Mouse (Mus musculus) E14TG2a.4 (cell line): Measurements from ENCODE around the gene Hnrnpl.

Experiments
- H3K27me3 ChIP-seq: 2 replicates; pipeline ENCODE4 v1.6.1; 2014; ENCODE audit warnings: low read length, control low read depth; ENCODE audit not compliant: insufficient read depth
- H3K36me3 ChIP-seq: 2 replicates; pipeline ENCODE4 v1.6.1; 2014; ENCODE audit warnings: low read length, control low read depth; ENCODE audit not compliant: insufficient read depth
- H3K4me1 ChIP-seq: replicated peaks from 2 replicates; pipeline ENCODE4 v1.6.1; 2014; ENCODE audit warnings: low read depth, low read length, control low read depth
- H3K4me3 ChIP-seq: replicated peaks from 2 replicates; pipeline ENCODE4 v1.5.1; 2014; ENCODE audit warnings: mild to moderate bottlenecking, low read length
- H3K9me3 ChIP-seq: 2 replicates; pipeline ENCODE4 v1.6.1; 2014; ENCODE audit warnings: low read length, control low read depth
- CTCF ChIP-seq: conservative IDR thresholded peaks from 2 replicates; pipeline ENCODE4 v1.5.1; 2014; ENCODE audit warnings: low read length
- NANOG ChIP-seq: IDR thresholded peaks from 2 replicates; pipeline ENCODE4 v1.6.1; 2014; ENCODE audit warnings: borderline replicate concordance, low read length, mixed read lengths
- POU5F1 ChIP-seq: IDR thresholded peaks from 2 replicates; pipeline ENCODE4 v1.6.1; 2014; ENCODE audit warnings: low read length, borderline replicate concordance

Gene Hnrnpl

DNA sequence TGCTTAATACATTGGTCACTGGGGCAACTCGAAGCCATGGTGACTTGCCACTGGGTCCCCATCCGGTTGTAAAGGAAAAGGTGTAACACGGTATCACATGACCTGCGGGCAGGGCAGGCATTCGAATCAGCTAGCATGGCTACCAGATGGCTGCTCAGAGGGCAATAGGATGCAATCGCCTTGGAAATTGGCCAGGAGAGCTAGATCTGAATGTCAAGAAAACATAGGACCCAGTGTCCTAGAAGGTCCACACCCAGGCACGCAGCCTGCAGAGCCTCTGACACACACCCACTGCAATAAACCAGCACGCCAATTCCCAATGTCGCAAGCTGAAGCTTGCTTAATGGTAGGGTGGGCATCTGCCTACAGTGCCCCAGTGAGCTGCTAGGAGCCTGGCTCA lies 30.0 kb downstream of the Hnrnpl start:
- Histone ChIP-seq H3K27me3 (peaks cover 13% of the 10 kb centered on the region; the same call in 1 of the 2 replicates), H3K4me3 (no peak overlapping the region), H3K36me3 (0 out of 2 replicates have a peak, but pooled peaks cover 3% of the 10 kb centered on the region), H3K9me3 (no peaks in the 10 kb centered on the region), H3K4me1 (peaks cover 24% of the 10 kb centered on the region)
- TF ChIP-seq CTCF (no peak), NANOG (no peak), POU5F1 (no peak)

DNA sequence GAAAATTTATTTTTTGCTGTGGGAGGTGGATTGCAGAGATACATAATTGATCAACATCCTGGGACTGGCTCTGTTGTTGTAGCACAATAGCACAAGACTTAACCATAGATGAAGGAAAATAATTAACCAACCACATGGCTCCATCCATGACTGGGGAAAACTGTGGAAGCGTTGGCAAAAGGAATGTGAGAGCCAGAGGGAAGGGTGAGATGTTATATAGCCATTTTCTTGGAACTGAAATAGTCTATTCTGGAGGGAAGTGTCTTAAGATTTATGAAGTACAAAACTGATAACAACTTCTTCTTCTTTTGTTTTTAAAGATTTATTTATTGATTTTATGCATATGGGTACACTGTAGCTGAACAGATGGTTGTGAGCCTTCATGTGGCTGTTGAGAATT lies 38.9 kb downstream of the Hnrnpl start:
- no peak overlapping the region for H3K4me3 ChIP-seq
- H3K36me3 ChIP-seq: no peaks in the 10 kb centered on the region
- peaks cover 21% of the 10 kb centered on the region for H3K4me1 ChIP-seq
- TF ChIP-seq NANOG: no peak
- no peaks in the 10 kb centered on the region for H3K27me3 ChIP-seq
- H3K9me3 ChIP-seq: no peaks in the 10 kb centered on the region

DNA sequence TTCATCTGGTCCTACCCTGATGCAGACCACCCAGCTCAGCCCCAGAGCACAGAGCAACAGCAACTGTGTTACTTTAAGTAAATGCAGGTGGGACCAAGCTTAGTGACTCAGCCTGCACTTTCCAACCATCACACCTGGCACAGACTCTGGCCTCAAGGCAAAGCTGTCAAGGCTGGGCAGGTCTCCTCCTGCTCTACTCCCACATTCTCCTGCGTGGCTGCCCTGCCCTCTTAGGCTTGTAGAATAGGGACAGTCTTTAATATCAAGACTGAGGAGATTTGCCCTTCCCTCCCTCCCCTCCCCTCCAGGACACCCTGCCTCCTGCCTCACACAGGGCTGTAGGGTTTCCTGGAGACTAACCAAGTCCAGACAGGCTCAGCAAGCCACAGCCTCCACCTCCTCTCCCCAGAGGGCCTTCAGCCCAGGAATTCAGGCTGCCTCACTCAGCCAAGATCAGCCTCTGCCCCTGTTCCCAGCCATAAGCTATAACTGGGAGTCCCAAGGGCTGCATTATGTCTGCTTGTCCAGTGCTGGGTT lies 41.4 kb downstream of the Hnrnpl start:
- Histone ChIP-seq H3K4me1 (peaks cover 21% of the 10 kb centered on the region), H3K27me3 (no peaks in the 10 kb centered on the region), H3K9me3 (0 out of 2 replicates have a peak, but pooled peaks cover 4% of the 10 kb centered on the region), H3K36me3 (no peaks in the 10 kb centered on the region), H3K4me3 (no peak overlapping the region)
- TF ChIP-seq NANOG (no peak), CTCF (no peak), POU5F1 (no peak)

DNA sequence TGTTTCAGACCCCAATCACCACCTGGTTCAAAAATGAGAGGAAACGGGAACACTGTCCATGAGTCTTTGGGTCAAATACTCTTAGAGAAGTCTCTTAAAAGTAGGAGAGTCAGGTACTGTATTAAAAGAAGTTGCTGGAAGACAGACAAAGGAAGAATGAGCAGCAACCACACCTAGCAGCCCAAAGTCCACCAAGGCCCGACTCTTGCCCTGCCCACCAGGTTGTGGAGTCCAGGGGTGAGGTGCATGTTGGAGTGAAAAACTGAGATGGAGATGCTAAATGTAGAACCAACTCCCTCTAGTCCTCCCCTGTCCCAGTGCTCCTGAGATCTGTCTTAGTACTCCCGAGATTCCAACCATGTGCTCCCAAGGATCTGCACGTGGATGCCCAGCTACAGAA lies 42.3 kb downstream of the Hnrnpl start:
- Histone ChIP-seq H3K4me3 (no peak overlapping the region), H3K4me1 (peaks cover 21% of the 10 kb centered on the region), H3K9me3 (0 out of 2 replicates have a peak, but pooled peaks cover 4% of the 10 kb centered on the region), H3K36me3 (no peaks in the 10 kb centered on the region), H3K27me3 (no peaks in the 10 kb centered on the region)
- no peak for TF ChIP-seq CTCF
- no peak for TF ChIP-seq NANOG
- no peak for TF ChIP-seq POU5F1

DNA sequence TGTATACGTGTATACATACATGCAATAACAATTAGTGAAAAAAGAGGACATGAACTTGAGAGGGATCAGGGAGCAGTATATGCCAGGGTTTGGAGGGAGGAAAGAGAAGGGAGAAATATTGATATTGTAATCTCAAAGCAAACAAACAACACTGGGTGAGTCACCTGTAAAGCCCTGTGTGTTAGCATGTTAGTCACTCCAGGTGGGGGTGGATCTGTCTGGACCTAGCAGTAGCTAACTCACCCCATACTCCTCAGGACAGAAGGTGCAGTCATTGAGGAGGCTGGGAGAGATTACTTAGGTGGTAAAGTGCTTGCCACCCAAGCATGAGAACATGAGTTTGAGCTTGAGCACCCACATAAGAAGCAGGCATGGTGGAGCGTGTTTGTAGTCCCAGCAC lies 51.6 kb downstream of the Hnrnpl start:
- Histone ChIP-seq H3K4me3 (no peak overlapping the region), H3K9me3 (no peaks in the 10 kb centered on the region), H3K4me1 (peaks cover 22% of the 10 kb centered on the region), H3K27me3 (peaks cover 13% of the 10 kb centered on the region; the same call in 1 of the 2 replicates), H3K36me3 (no peaks in the 10 kb centered on the region)
- TF ChIP-seq CTCF: no peak
- no peak for TF ChIP-seq POU5F1
- TF ChIP-seq NANOG: no peak

DNA sequence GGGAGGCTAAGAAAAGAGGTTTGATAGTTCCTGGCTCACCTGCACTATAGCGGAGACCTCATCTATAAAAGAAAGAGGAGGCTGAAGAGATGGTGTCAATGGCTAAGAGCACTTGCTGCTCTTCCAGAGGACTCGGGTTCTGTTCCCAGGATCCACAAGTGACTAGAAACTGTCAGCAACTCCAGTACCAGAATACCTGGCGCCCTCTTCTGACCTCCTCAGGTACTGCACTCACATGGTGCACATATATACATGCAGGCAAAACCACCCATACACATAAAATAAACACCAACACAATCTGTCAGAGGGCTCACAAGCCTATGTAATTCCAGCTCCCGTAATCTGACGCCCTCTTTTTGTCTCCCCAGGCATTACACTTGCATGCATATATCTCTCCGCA lies 52.6 kb downstream of the Hnrnpl start:
- Histone ChIP-seq H3K27me3 (peaks cover 19% of the 10 kb centered on the region), H3K4me3 (no peak overlapping the region), H3K9me3 (no peaks in the 10 kb centered on the region), H3K4me1 (peaks cover 32% of the 10 kb centered on the region), H3K36me3 (no peaks in the 10 kb centered on the region)
- TF ChIP-seq CTCF (peak; percentile 71), POU5F1 (no peak), NANOG (no peak)

DNA sequence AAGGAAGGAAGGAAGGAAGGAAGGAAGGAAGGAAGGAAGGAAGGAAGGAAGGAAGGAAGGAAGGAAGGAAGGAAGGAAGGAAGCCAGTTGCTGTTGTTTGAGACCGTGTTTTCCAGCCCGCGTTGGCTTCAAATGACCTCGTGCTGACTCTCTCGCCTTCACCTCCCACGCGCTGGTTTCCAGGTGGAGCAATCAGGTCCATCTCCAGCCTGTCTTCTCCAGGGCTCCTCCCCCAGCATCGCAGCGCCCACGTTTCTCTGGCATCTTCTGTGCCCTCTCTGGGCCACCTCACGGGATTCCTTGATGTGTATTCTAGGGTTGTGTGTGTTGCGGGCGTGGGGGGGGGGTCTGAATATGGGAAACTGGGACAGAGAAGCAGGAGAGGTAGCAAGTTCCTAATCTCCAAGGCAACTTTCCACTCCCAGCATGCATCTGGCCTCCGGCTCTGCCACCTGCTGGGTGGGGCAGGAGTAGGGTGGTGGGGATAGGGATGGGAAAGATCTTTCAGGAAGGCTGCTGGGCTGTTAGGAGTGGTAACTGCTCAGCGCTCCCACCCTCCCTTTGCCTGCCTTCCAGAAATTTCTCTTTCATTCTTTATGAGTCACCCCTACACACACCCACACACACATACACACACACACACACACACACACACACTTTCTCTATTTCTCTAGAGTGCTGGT lies 54.6 kb downstream of the Hnrnpl start:
- Histone ChIP-seq H3K4me3 (no peak overlapping the region), H3K4me1 (peaks cover 49% of the 10 kb centered on the region), H3K9me3 (no peaks in the 10 kb centered on the region), H3K36me3 (no peaks in the 10 kb centered on the region), H3K27me3 (peaks cover 19% of the 10 kb centered on the region)
- TF ChIP-seq CTCF: no peak
- TF ChIP-seq NANOG: no peak
- TF ChIP-seq POU5F1: no peak

DNA sequence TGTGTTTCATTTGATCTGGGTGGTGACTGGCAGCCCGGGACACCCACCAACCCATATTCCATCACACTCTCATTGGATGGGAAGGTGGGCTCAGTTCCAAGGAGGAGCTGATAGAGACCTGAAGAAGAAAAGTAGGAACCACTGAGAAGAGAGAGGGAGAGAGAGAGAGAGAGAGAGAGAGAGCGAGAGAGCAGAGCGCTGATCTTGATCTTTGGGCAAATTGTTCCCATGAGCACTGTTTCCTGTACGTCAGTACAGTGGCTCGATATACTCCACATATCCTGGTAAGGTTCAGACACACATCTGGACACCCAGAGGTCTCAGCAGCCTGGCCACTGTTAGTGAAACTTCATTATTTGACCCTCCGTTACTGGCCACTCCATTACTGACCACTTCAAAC lies 55.2 kb downstream of the Hnrnpl start, which contains the start of gene Lgals7:
TSS of gene Lgals7 (plus strand) at position 314 of the 400 bp plus-strand sequence.
- TF ChIP-seq POU5F1 (no peak), CTCF (no peak), NANOG (no peak)
- no peak within 1 kb of the TSS for H3K4me3 ChIP-seq
- no peaks in the 10 kb centered on the region for H3K9me3 ChIP-seq
- H3K27me3 ChIP-seq: peaks cover 19% of the 10 kb centered on the region
- H3K4me1 ChIP-seq: peaks cover 49% of the 10 kb centered on the region
- no peaks in the 10 kb centered on the region for H3K36me3 ChIP-seq
